Mouse (Mus musculus): ENCODE results near the gene Lgmn. TPM values are rescaled to one million over a fixed set of nuclear protein-coding genes. Genes with fewer than 3 reads are reported as not detected.

Gene Lgmn
- polyA plus RNA-seq, 1 experiment from 2014 or later = 70.3 TPM

DNA sequence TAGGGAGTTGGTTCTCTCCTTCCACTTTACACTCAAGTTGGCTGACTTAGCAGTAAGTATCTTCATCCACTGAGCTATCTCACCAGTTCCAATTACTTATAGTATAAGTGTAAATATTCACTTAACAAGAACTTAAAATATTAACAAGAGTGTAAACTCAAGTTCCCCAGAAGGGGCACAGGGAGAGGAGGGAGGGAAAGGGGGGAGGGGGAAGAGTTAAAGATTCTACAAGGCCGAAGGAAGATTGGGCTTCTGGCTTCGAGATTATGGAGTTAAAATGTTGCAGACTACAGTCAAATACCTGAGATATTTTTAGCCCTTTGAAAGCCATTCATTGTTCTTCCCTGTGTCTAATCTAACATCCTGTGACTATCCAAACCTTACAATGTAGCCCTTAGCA is 15.2 kb downstream of the Lgmn start:
- H3K4me3 ChIP-seq (replicated peaks; ENCODE audit: low read length) = no peak overlapping the region
- 81% methylated on average over 2 of the region's 2 CpGs for WGBS
- H3K27me3 ChIP-seq (replicated peaks; ENCODE audit: control insufficient read depth, insufficient read depth, low read length) = no peaks in the 10 kb centered on the region
- H3K36me3 ChIP-seq (ENCODE audit: control insufficient read depth, insufficient read depth) = no peaks in the 10 kb centered on the region; the same call in 1 of the 2 replicates
- H3K4me1 ChIP-seq (replicated peaks; ENCODE audit: control insufficient read depth, insufficient read depth, low read length) = peaks cover 3% of the 10 kb centered on the region; the same call in 1 of the 2 replicates
- no peak overlapping the region for H3K9ac ChIP-seq (replicated peaks; ENCODE audit: low read depth, low read length)
- H3K4me2 ChIP-seq (ENCODE audit: low read length) = no peak overlapping the region
- H3K27ac ChIP-seq (ENCODE audit: low read length) = no peak overlapping the region
- ATAC-seq = no peak
- H3K9me3 ChIP-seq (ENCODE audit: control insufficient read depth, low read length) = no peaks in the 10 kb centered on the region

DNA sequence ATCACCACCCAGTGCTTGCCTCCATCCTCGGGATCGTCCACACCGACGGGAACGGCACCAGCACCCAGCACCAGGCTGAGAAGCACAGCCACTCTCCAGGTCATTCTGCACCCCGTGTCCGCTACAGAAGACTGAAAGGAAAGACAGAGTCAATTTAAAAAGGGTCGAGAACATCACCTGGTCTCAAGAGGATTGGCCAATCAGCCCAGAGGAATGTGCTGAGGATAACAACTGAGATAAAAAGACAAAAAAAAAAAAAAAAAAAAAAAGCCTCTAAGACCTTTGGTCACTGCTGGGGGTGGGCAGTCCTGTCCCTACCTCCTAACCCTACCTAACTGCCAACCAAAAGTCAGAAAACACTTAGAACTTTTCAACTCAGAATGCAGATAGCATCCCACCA is 16.0 kb downstream of the Lgmn start:
- Histone ChIP-seq H3K27ac (ENCODE audit: low read length) (no peak overlapping the region), H3K9ac (replicated peaks; ENCODE audit: low read depth, low read length) (no peak overlapping the region), H3K4me3 (replicated peaks; ENCODE audit: low read length) (no peak overlapping the region), H3K36me3 (ENCODE audit: control insufficient read depth, insufficient read depth) (no peaks in the 10 kb centered on the region; the same call in 1 of the 2 replicates), H3K4me1 (replicated peaks; ENCODE audit: control insufficient read depth, insufficient read depth, low read length) (peaks cover 3% of the 10 kb centered on the region; the same call in 1 of the 2 replicates), H3K27me3 (replicated peaks; ENCODE audit: control insufficient read depth, insufficient read depth, low read length) (no peaks in the 10 kb centered on the region), H3K4me2 (ENCODE audit: low read length) (no peak overlapping the region), H3K9me3 (ENCODE audit: control insufficient read depth, low read length) (no peaks in the 10 kb centered on the region)
- 94% methylated on average over 8 of the region's 8 CpGs for WGBS
- ATAC-seq = no peak

DNA sequence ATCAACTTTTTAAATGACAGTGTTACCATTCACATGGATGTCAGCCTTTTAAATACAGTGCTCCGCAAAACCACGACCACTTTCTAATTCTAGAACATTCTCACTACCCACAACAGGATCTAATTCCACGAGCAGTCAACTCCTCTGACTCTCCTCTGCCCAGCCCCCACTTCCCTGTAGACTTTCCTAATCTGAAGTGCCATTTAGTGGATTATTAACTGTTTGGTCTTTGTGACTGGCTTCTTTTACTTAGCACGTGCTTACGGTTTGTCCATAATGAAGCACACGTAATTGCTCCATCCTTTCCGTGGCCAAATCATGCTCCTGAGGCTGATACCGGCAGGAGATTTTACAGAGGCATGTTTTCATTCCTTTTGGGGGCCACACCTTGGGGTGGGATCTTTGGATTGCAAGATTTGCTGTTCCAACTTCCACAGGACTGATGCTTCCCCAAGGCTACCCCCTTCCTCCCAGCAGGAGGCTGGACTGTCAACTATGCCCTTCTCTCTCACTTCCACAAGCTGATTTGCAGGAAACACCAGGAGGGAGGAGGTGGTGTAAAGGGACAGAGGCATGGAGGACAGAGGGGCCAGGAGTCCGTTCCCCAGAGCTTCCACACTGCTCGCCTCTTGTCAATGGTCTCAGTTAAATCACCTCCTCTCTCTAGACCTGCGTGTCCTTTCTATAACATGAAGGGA is 16.8 kb downstream of the Lgmn start:
- Histone ChIP-seq H3K27ac (ENCODE audit: low read length) (no peak overlapping the region), H3K9ac (replicated peaks; ENCODE audit: low read depth, low read length) (no peak overlapping the region), H3K4me1 (replicated peaks; ENCODE audit: control insufficient read depth, insufficient read depth, low read length) (peaks cover 3% of the 10 kb centered on the region; the same call in 1 of the 2 replicates), H3K9me3 (ENCODE audit: control insufficient read depth, low read length) (no peaks in the 10 kb centered on the region), H3K36me3 (ENCODE audit: control insufficient read depth, insufficient read depth) (no peaks in the 10 kb centered on the region; the same call in 1 of the 2 replicates), H3K27me3 (replicated peaks; ENCODE audit: control insufficient read depth, insufficient read depth, low read length) (no peaks in the 10 kb centered on the region), H3K4me3 (replicated peaks; ENCODE audit: low read length) (no peak overlapping the region), H3K4me2 (ENCODE audit: low read length) (no peak overlapping the region)
- 87% methylated on average over 11 of the region's 11 CpGs for WGBS
- no peak for ATAC-seq

DNA sequence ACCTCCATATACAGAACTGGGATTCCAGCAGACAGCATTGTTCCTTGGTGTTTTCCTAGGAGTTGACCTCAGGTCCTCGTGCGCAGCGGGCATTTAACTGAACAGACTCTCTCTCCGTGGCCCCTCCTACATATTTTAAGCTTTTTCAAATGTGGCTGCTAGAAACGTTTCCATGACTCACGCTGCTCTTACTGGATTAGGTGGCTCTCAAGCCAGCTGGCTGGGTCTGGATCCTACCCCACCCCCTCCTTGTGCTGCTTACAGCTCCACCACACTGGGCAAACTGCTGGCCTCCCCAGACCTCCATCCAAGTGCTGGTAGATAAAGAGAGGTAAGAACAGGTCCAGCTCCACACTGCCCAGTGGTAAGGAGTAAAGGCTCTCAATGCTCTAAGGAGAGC is 17.5 kb downstream of the Lgmn start:
- no peak for ATAC-seq
- Histone ChIP-seq H3K27ac (ENCODE audit: low read length) (no peak overlapping the region), H3K4me3 (replicated peaks; ENCODE audit: low read length) (no peak overlapping the region), H3K36me3 (ENCODE audit: control insufficient read depth, insufficient read depth) (no peaks in the 10 kb centered on the region; the same call in 1 of the 2 replicates), H3K27me3 (replicated peaks; ENCODE audit: control insufficient read depth, insufficient read depth, low read length) (no peaks in the 10 kb centered on the region), H3K4me1 (replicated peaks; ENCODE audit: control insufficient read depth, insufficient read depth, low read length) (peaks cover 3% of the 10 kb centered on the region; the same call in 1 of the 2 replicates), H3K9ac (replicated peaks; ENCODE audit: low read depth, low read length) (no peak overlapping the region), H3K4me2 (ENCODE audit: low read length) (no peak overlapping the region), H3K9me3 (ENCODE audit: control insufficient read depth, low read length) (no peaks in the 10 kb centered on the region)
- WGBS = 84% methylated on average over 6 of the region's 6 CpGs

DNA sequence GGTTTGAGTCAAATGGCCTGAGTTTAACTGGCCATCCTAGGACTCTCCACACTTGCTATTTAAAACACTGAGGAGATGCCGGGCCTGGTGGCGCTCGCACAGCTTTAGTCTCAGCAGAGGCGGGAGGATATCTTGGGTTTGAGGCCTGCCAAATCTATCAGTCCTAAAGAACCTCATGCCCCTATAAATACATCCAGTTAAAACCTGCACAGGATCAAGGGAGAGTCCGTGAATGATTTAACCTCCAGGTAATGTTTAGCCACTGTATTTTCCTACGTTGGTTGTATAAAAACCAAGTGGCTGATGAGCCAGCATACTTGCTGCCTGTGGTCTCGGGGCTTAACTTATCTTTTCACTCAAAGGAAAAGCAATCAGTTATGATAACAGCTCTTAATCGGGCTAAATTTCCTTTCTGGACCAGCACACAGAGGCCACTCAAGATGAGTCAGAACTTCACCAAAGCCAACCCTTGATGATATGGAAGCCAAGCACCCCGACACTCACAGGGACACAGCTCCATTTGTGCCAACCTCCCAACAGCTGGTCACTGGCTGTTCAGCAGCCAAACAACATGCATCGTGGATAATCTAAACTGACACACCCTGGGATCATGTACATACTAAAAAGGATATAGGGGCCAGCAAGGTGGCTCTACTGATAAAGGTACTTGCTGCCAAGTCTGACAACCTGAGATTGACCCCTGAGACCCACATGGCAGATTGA is 19.3 kb downstream of the Lgmn start:
- H3K9me3 ChIP-seq (ENCODE audit: control insufficient read depth, low read length) = no peaks in the 10 kb centered on the region
- no peak for ATAC-seq
- WGBS = 91% methylated on average over 10 of the region's 10 CpGs
- H3K27me3 ChIP-seq (replicated peaks; ENCODE audit: control insufficient read depth, insufficient read depth, low read length) = no peaks in the 10 kb centered on the region
- H3K27ac ChIP-seq (ENCODE audit: low read length) = no peak overlapping the region
- no peak overlapping the region for H3K4me3 ChIP-seq (replicated peaks; ENCODE audit: low read length)
- H3K9ac ChIP-seq (replicated peaks; ENCODE audit: low read depth, low read length) = no peak overlapping the region
- no peaks in the 10 kb centered on the region; the same call in 1 of the 2 replicates for H3K36me3 ChIP-seq (ENCODE audit: control insufficient read depth, insufficient read depth)
- H3K4me1 ChIP-seq (replicated peaks; ENCODE audit: control insufficient read depth, insufficient read depth, low read length) = peaks cover 3% of the 10 kb centered on the region; the same call in 1 of the 2 replicates
- no peak overlapping the region for H3K4me2 ChIP-seq (ENCODE audit: low read length)

DNA sequence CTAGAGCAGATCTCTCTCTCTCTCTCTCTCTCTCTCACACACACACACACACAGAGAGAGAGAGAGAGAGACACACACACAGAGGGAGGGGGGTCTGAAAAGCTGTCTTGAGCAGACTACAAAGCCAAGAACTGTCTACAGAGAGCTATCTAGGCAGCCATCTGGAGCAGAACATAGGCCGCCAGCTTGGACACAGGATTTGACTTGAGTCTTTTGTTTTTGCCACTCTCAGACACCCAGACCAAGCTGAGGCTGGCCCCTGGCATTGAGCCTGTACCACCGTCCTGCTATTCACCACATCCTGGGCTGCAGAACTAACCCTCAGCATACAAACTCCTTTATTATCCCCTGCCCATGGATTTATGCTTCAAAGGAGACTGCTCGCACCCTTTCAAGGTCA is 20.1 kb downstream of the Lgmn start:
- no peak overlapping the region for H3K9ac ChIP-seq (replicated peaks; ENCODE audit: low read depth, low read length)
- H3K9me3 ChIP-seq (ENCODE audit: control insufficient read depth, low read length) = no peaks in the 10 kb centered on the region
- 30% methylated on average over 3 of the region's 3 CpGs for WGBS
- H3K4me2 ChIP-seq (ENCODE audit: low read length) = no peak overlapping the region
- no peaks in the 10 kb centered on the region; the same call in 1 of the 2 replicates for H3K36me3 ChIP-seq (ENCODE audit: control insufficient read depth, insufficient read depth)
- no peaks in the 10 kb centered on the region for H3K27me3 ChIP-seq (replicated peaks; ENCODE audit: control insufficient read depth, insufficient read depth, low read length)
- peaks cover 3% of the 10 kb centered on the region; the same call in 1 of the 2 replicates for H3K4me1 ChIP-seq (replicated peaks; ENCODE audit: control insufficient read depth, insufficient read depth, low read length)
- H3K27ac ChIP-seq (ENCODE audit: low read length) = no peak overlapping the region
- H3K4me3 ChIP-seq (replicated peaks; ENCODE audit: low read length) = no peak overlapping the region
- peak; percentile 78 for ATAC-seq

DNA sequence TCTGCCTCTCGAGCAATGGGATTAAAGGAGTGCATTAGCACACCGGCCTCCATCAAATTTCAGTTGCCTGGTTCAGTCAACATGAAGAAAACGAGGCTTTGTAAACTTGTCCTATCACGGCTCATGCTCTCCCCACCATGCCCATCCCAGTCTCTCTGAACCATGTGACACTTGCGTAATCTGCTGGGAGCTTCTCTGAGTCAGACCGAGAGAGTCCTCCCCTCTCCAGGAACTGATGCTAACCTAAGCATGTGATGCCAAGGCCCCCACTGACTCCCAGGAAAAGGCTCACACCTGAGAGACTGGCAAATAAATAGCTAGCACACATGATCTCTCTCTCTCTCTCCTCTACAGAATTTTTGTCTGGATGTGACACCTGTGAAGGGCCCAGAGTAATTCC is 21.9 kb downstream of the Lgmn start:
- Histone ChIP-seq H3K4me2 (ENCODE audit: low read length) (no peak overlapping the region), H3K9ac (replicated peaks; ENCODE audit: low read depth, low read length) (no peak overlapping the region), H3K27me3 (replicated peaks; ENCODE audit: control insufficient read depth, insufficient read depth, low read length) (no peaks in the 10 kb centered on the region), H3K36me3 (ENCODE audit: control insufficient read depth, insufficient read depth) (no peaks in the 10 kb centered on the region; the same call in 1 of the 2 replicates), H3K4me3 (replicated peaks; ENCODE audit: low read length) (no peak overlapping the region), H3K4me1 (replicated peaks; ENCODE audit: control insufficient read depth, insufficient read depth, low read length) (peaks cover 3% of the 10 kb centered on the region; the same call in 1 of the 2 replicates), H3K9me3 (ENCODE audit: control insufficient read depth, low read length) (no peaks in the 10 kb centered on the region), H3K27ac (ENCODE audit: low read length) (no peak overlapping the region)
- no peak for ATAC-seq
- 92% methylated on average over 6 of the region's 6 CpGs for WGBS

DNA sequence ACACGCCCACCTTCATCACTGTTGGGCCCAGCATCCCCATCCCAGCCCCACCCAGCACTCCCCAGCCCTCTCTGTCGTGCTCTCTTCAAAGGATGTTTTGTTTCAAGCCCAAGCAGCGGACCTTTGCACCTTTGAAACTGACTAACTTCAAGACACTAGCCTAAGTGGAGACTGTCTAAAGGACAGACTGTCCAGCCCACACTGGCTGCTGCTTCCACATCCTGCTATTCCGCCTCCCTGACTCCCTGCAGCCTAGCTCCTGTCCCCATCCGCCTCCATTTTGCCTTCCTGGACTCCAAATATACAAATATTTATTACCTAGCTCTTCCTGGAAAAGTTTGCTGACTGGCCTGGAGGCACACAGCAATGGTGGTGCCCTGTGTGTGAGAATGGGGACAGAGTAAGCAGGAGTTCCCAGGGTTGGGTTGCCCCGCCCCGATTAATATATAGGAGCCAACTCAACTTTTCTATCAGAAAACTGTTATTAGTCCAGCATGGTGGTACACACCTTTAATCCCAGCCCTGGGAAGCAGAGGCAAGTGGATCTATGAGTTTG is 22.6 kb downstream of the Lgmn start:
- H3K36me3 ChIP-seq (ENCODE audit: control insufficient read depth, insufficient read depth) = no peaks in the 10 kb centered on the region; the same call in 1 of the 2 replicates
- 76% methylated on average over 7 of the region's 7 CpGs for WGBS
- no peak for ATAC-seq

DNA sequence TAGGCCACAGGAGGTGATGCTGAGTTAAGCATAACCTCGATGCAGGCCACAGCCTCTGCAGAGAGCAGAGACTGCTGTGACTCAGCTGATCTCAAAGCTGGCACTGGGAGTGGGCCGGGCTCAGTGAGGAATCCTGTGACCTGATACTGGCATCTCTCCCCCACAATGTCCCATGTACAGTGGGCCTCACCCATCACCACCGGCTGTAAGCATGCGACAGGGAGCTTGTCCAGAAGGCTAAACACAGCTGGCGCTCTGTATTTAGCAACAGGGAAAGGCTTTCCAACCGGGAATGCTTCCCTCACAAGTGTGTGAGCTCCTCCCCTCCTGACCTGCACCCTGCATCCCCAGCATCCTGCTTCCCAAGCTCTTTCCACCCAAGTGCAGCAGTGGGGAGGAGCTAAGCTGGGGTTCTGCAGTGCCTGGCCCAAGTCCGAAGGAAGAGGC is 23.2 kb downstream of the Lgmn start:
- no peak overlapping the region for H3K4me3 ChIP-seq (replicated peaks; ENCODE audit: low read length)
- H3K4me2 ChIP-seq (ENCODE audit: low read length) = no peak overlapping the region
- no peak overlapping the region for H3K9ac ChIP-seq (replicated peaks; ENCODE audit: low read depth, low read length)
- ATAC-seq = no peak
- H3K27ac ChIP-seq (ENCODE audit: low read length) = no peak overlapping the region
- H3K27me3 ChIP-seq (replicated peaks; ENCODE audit: control insufficient read depth, insufficient read depth, low read length) = no peaks in the 10 kb centered on the region
- WGBS = 46% methylated on average over 7 of the region's 7 CpGs
- no peaks in the 10 kb centered on the region for H3K9me3 ChIP-seq (ENCODE audit: control insufficient read depth, low read length)
- H3K4me1 ChIP-seq (replicated peaks; ENCODE audit: control insufficient read depth, insufficient read depth, low read length) = peaks cover 3% of the 10 kb centered on the region; the same call in 1 of the 2 replicates
- no peaks in the 10 kb centered on the region for H3K36me3 ChIP-seq (ENCODE audit: control insufficient read depth, insufficient read depth)

More for the DNA sequence above, 22.6 kb downstream of the Lgmn start:
- Histone ChIP-seq H3K4me1 (replicated peaks; ENCODE audit: control insufficient read depth, insufficient read depth, low read length) (peaks cover 3% of the 10 kb centered on the region; the same call in 1 of the 2 replicates), H3K27me3 (replicated peaks; ENCODE audit: control insufficient read depth, insufficient read depth, low read length) (no peaks in the 10 kb centered on the region), H3K27ac (ENCODE audit: low read length) (no peak overlapping the region), H3K9me3 (ENCODE audit: control insufficient read depth, low read length) (no peaks in the 10 kb centered on the region), H3K4me3 (replicated peaks; ENCODE audit: low read length) (no peak overlapping the region), H3K4me2 (ENCODE audit: low read length) (no peak overlapping the region), H3K9ac (replicated peaks; ENCODE audit: low read depth, low read length) (no peak overlapping the region)
